Mouse (Mus musculus) liver, postnatal 0 days (tissue): Measurements from ENCODE around the gene Ptges3. TPM values are rescaled to one million over a fixed set of nuclear protein-coding genes. Genes with fewer than 3 reads are reported as not detected.

Experiments
- ATAC-seq: fragments of 200-750 bp; cut with Nextera tagmentation; 2 replicates; pipeline ENCODE4 v1.8.0; 2017; ENCODE audit warnings: mild to moderate bottlenecking, moderate library complexity
- DNase-seq: peaks from one replicate; pipeline ENCODE4 v3.0.0-alpha.2; 2016
- H3K27ac ChIP-seq: fragments of 300-500 bp; sonication (generic); 2 replicates; pipeline ENCODE4 v1.5.1; 2014; ENCODE audit warnings: antibody characterized with exemption, moderate library complexity, mild to moderate bottlenecking, low read depth
- H3K27me3 ChIP-seq: fragments of 300-500 bp; sonication (generic); 2 replicates; pipeline ENCODE4 v1.6.1; 2014; ENCODE audit warnings: low read length, control low read depth, mixed read lengths; ENCODE audit not compliant: insufficient read depth
- H3K36me3 ChIP-seq: fragments of 300-500 bp; sonication (generic); replicated peaks from 2 replicates; pipeline ENCODE4 v1.6.1; 2014; ENCODE audit warnings: mild to moderate bottlenecking, control low read depth, low read length, moderate library complexity, mixed read lengths; ENCODE audit not compliant: insufficient read depth
- H3K4me1 ChIP-seq: fragments of 300-500 bp; sonication (generic); 2 replicates; pipeline ENCODE4 v1.6.1; 2014; ENCODE audit warnings: antibody characterized with exemption, mild to moderate bottlenecking, control low read depth; ENCODE audit not compliant: insufficient read depth
- H3K4me2 ChIP-seq: fragments of 300-500 bp; sonication (generic); 2 replicates; pipeline ENCODE4 v1.6.1; 2014; ENCODE audit warnings: low read depth, mild to moderate bottlenecking, low read length, moderate library complexity, mixed read lengths
- H3K4me3 ChIP-seq: fragments of 300-500 bp; sonication (generic); 2 replicates; pipeline ENCODE4 v1.5.1; 2014; ENCODE audit warnings: low read depth, low read length
- H3K9ac ChIP-seq: fragments of 300-500 bp; sonication (generic); replicated peaks from 2 replicates; pipeline ENCODE4 v1.6.1; 2014; ENCODE audit warnings: mild to moderate bottlenecking, moderate library complexity
- H3K9me3 ChIP-seq: fragments of 300-500 bp; sonication (generic); 2 replicates; pipeline ENCODE4 v1.6.1; 2016; ENCODE audit warnings: mild to moderate bottlenecking, control low read depth, low read length, mixed read lengths
- CTCF ChIP-seq: sonication (generic); IDR thresholded peaks from 2 replicates; pipeline ENCODE4 v1.5.1; 2016; ENCODE audit warnings: antibody characterized with exemption, low read depth
- EP300 ChIP-seq: IDR thresholded peaks from 2 replicates; pipeline ENCODE4 v1.6.1; 2016; ENCODE audit warnings: antibody characterized with exemption, low read depth, mild to moderate bottlenecking
- WGBS: fragments of 180-500 bp; shearing (Covaris S2); extraction: QIAGEN DNeasy Blood & Tissue Kit; methylation state at CpG from one replicate; pipeline ENCODE4 v1.1.7; 2014; ENCODE audit not compliant: insufficient replicate concordance; 5-methylcytosine and 5-hydroxymethylcytosine counted together
- polyA plus RNA-seq: library from polyadenylated mRNA; unstranded; fragments of >200 nt; fragmentation: Nextera tagmentation; extraction: Ambion mirVana; gene quantifications from 2 replicates; pipeline ENCODE4 v1.2.1, GENCODE M21; 2015

Gene Ptges3
- polyA plus RNA-seq, 1 experiment from 2014 or later = 193 TPM

DNA sequence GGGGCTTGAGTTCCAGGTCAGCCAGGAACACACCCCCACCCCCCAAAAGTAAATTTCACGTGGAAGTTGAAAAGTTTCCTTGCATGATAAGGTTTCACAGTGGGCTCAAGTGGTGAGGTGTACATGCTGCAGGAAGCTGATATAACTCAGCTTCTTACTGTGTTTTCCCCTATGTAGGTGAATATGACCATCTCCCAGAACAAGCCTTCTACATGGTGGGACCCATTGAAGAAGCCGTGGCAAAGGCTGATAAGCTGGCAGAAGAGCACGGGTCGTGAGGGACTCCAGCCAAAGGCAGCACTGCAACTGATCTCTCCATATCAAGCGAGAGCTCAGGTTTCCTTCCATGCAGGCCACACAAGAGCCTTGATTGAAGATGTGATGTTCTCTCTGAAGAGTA, 31.1 kb downstream of the Ptges3 start:
- Histone ChIP-seq H3K4me1 (peaks cover 32% of the 10 kb centered on the region), H3K9me3 (no peaks in the 10 kb centered on the region), H3K9ac (no peak overlapping the region), H3K27me3 (no peaks in the 10 kb centered on the region), H3K4me2 (no peak overlapping the region), H3K27ac (no peak overlapping the region), H3K36me3 (peaks cover 51% of the 10 kb centered on the region), H3K4me3 (no peak overlapping the region)
- TF ChIP-seq EP300 = no peak
- TF ChIP-seq CTCF = no peak
- WGBS = 36% methylated on average over 5 of the region's 5 CpGs
- DNase-seq (no peak), ATAC-seq (no peak)

DNA sequence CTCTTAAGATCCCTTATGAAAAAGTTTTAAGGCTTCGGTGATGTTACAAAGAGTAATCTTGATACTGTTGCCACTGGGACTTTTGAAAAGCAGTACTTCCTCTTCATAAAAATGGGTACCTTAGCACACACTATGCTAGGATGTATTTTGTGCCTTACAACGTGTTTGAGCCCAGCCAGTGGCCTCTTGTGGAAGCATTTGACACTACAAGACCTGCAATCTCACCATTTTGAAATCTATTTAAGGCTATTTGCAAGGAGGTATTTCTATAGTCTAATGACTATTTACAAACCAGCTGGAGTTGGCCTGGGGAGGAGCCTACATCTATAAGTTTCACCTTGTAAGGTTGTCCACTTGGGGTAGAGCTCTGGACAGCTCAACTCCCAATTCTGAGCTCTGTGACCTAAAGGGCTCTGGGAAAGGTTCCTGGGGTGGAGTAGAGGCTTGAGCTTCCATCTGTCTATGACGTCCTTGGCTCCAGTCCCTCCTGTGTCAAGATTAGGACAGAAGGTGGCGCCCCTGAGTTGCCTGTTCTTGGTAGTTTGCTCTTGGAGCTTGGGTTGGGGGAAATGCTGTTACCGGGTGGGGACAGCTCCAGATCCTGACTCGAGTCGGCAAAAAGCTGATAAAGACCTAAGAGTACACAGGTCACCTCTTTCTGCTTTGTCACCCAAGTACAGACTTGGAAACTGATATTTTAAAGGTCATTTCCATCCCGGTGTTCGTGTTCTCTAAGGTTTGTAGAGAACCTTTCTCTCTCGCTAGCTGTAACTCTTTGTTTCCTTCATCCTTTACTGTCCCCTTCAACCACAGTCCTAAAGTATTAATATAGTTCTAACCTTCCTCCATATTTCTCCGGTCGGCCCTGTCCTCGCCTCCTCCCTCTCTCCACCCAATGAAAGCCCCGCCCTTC, 32.2 kb downstream of the Ptges3 start:
- Histone ChIP-seq H3K9me3 (no peaks in the 10 kb centered on the region), H3K4me3 (peak overlapping the region; percentile 82), H3K9ac (peak overlapping the region; percentile 93), H3K27me3 (no peaks in the 10 kb centered on the region), H3K4me1 (peaks cover 39% of the 10 kb centered on the region), H3K36me3 (peaks cover 40% of the 10 kb centered on the region), H3K27ac (peak overlapping the region; percentile 99), H3K4me2 (peak overlapping the region; percentile 69)
- TF ChIP-seq EP300 (peak; percentile 66; the same call in 1 of the 2 replicates), CTCF (peak; percentile 94)
- DNase-seq (peak; percentile 92), ATAC-seq (peak; percentile 59)
- 4% methylated on average over 14 of the region's 14 CpGs for WGBS

DNA sequence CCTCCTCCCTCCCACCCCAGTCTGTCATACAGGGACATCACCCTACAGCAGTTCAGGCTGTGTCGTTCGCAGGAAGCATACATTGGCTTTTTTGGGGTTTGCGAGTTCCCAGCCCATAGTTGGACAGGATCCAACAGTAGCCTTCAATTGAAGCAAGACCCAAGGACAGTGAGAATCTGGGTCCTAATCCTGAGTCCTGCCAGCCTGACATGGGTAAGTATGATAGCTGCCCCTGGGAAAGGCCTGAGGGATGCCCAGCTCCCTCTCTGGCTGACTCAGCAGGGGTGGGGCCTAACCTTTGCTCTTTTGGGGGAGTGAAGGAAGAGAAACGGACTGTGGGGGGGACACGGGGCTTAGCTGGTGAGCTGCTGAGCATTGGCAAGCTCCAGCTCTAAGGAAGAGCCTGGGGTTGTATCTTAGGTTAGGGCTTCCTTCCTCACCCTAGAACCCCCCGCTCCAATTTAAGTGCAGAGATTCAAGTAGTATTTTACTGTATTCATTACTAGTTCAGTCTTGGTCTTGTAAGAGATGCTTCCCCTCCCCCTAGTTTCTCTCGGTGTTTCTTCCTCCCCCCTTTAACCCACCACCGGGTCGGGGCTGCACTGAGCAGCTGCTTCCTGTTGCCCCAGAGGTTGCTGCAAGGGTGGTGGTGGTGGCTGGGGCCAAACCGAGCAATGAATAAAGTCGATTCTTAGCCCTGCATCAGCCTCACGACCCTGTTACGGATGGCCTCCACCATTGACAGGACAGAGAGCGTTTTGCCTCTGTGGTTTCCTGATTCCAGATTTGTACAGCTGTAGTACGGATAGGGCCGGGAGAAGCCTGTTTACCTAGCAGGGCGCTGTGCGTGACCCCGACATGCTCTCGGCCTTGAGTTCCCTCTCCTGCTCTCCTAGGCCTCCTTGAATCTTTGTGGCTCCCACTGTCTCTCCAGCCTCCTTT, 33.1 kb downstream of the Ptges3 start, which contains the start of gene Baz2a:
Gene Baz2a, plus strand, starts transcription at position 14 of the 942 bp plus-strand sequence.
- H3K4me3 ChIP-seq = peak within 1 kb of the TSS; percentile 82
- ATAC-seq (peak; percentile 77), DNase-seq (peak; percentile 91)
- H3K27ac ChIP-seq = peak within 1 kb of the TSS; percentile 99
- H3K27me3 ChIP-seq = no peaks in the 10 kb centered on the region
- TF ChIP-seq CTCF (no peak), EP300 (no peak)
- peaks cover 45% of the 10 kb centered on the region for H3K4me1 ChIP-seq
- H3K36me3 ChIP-seq = peaks cover 31% of the 10 kb centered on the region
- no peaks in the 10 kb centered on the region for H3K9me3 ChIP-seq
- H3K9ac ChIP-seq = peak within 1 kb of the TSS; percentile 93
- H3K4me2 ChIP-seq = peak within 1 kb of the TSS; percentile 69
- 1% methylated on average over 20 of the region's 20 CpGs for WGBS

DNA sequence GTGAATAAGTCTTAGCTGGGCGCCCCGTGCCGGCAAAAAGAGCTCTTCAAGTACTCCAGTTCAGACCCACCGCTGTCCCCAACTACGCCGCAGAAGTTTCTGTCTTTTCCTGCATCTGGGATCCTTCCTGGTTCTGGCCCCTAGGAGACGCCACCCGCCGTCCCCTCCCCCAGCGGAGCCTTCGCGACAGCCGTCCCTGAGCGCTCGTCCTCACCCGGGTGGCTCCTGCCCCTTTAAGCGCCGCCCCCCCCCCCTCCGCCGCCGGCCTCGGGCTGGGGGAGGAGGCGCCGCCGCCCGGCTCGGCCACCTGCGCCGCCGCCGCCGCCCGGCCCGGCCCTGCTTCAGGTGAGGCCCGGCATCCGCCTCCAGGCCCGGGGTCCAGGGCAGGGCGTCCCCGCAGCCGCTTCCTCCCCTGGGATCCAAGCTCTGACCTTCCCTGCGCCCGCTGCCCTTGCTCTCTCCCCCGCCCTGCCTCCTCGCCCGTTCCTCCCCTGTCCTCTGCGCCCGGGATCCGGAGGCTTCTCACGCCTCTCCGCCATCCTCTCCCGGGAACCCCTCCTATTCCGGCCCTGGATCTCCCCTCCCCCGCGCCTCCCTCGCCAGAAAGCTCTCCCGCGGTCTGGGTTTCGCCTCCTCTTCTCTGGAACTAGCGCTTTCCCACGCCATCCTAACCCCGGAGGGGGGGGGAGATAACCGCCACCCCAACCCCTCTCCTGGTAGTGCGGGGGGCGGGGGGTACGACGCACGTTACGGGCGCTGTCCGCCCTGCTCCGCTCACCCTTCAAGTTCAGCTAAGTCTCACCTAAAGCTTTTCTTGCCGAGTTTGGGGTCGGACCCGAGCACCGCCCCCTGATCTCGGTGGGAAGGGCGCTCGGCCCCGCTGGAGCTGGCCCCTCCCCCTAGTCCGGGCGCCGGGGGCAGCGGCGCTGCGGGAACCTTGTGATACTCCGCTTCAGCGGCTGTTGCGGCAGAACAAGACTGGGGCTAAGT, 34.0 kb downstream of the Ptges3 start:
- peak overlapping the region; percentile 93 for H3K9ac ChIP-seq
- 1% methylated on average over 76 of the region's 88 CpGs for WGBS

More for the DNA sequence above, 34.0 kb downstream of the Ptges3 start:
- Histone ChIP-seq H3K36me3 (peaks cover 23% of the 10 kb centered on the region), H3K4me3 (peak overlapping the region; percentile 82), H3K9me3 (no peaks in the 10 kb centered on the region), H3K27me3 (no peaks in the 10 kb centered on the region), H3K4me1 (peaks cover 48% of the 10 kb centered on the region), H3K4me2 (peak overlapping the region; percentile 69), H3K27ac (peak overlapping the region; percentile 99)
- ATAC-seq (peak; percentile 26), DNase-seq (peak; percentile 88)
- no peak for TF ChIP-seq EP300
- TF ChIP-seq CTCF = peak; percentile 61
